Mouse (Mus musculus): ENCODE data around the gene Nf2. TPM values are rescaled to one million over a fixed set of nuclear protein-coding genes. Genes with fewer than 3 reads are reported as not detected.

The Nf2 gene
- polyA plus RNA-seq, 2 experiments = 10.7 to 12.1 TPM

GRCm38 (mm10) chr11:4769293-4769692 is 80.0 kb downstream of the Nf2 start:
- DNase-seq (ENCODE audit: low read depth in 3 of 3, low spot score in 3 of 3) (no peak), ATAC-seq (ENCODE audit: insufficient read depth) (no peak)
- WGBS (ENCODE audit: insufficient replicate concordance) = 73% methylated on average over 7 of the region's 7 CpGs

DNA sequence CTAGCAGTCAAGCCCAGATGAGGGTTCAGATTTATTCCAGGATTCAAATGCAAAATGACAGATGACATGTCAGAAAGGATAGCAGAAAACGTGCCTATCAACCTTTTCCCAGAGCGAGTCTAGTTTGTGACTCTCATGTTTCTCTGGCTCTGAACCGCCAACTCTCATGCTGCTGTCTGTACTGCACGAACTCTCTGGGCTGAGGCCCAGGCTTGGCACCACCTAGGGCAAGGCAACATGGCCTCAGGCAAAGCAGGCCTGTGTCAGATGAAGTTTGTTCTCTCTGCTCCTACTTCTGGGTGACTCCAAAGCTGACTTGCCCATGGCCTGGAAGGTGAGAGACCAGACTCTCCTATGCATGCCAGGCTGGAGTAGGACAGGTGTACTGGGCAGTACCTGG is 80.9 kb downstream of the Nf2 start:
- Histone ChIP-seq H3K27me3 (ENCODE audit: control insufficient read depth, insufficient read depth, low read length) (no peaks in the 10 kb centered on the region), H3K4me3 (ENCODE audit: insufficient read depth in 1 of 2, low read depth in 2 of 2, low read length in 2 of 2) (no peak overlapping the region), H3K4me1 (replicated peaks; ENCODE audit: control insufficient read depth in 2 of 2, insufficient read depth in 2 of 2, low read length in 1 of 2) (no peaks in the 10 kb centered on the region), H3K27ac (no peak overlapping the region), H3K4me2 (ENCODE audit: low read depth) (no peak overlapping the region), H3K9me3 (ENCODE audit: control insufficient read depth, low read length) (no peaks in the 10 kb centered on the region), H3K9ac (replicated peaks) (no peak overlapping the region), H3K36me3 (replicated peaks; ENCODE audit: control insufficient read depth, insufficient read depth, low read depth) (no peaks in the 10 kb centered on the region)
- DNase-seq (ENCODE audit: low read depth in 3 of 3, low spot score in 3 of 3) (no peak), ATAC-seq (ENCODE audit: insufficient read depth) (no peak)
- TF ChIP-seq EP300 (IDR thresholded peaks at IDR 0.05; ENCODE audit: low read depth) (no peak), CTCF (IDR thresholded peaks at IDR 0.05; ENCODE audit: low read depth) (no peak)
- 74% methylated on average over 4 of the region's 4 CpGs for WGBS (ENCODE audit: insufficient replicate concordance)

More at GRCm38 (mm10) chr11:4769293-4769692, 80.0 kb downstream of the Nf2 start:
- Histone ChIP-seq H3K36me3 (replicated peaks; ENCODE audit: control insufficient read depth, insufficient read depth, low read depth) (no peaks in the 10 kb centered on the region), H3K27ac (no peak overlapping the region), H3K9me3 (ENCODE audit: control insufficient read depth, low read length) (no peaks in the 10 kb centered on the region), H3K4me3 (ENCODE audit: insufficient read depth in 1 of 2, low read depth in 2 of 2, low read length in 2 of 2) (no peak overlapping the region), H3K4me2 (ENCODE audit: low read depth) (no peak overlapping the region), H3K9ac (replicated peaks) (no peak overlapping the region), H3K4me1 (replicated peaks; ENCODE audit: control insufficient read depth in 2 of 2, insufficient read depth in 2 of 2, low read length in 1 of 2) (no peaks in the 10 kb centered on the region), H3K27me3 (ENCODE audit: control insufficient read depth, insufficient read depth, low read length) (no peaks in the 10 kb centered on the region)
- TF ChIP-seq CTCF (IDR thresholded peaks at IDR 0.05; ENCODE audit: low read depth) (no peak), EP300 (IDR thresholded peaks at IDR 0.05; ENCODE audit: low read depth) (no peak)

DNA sequence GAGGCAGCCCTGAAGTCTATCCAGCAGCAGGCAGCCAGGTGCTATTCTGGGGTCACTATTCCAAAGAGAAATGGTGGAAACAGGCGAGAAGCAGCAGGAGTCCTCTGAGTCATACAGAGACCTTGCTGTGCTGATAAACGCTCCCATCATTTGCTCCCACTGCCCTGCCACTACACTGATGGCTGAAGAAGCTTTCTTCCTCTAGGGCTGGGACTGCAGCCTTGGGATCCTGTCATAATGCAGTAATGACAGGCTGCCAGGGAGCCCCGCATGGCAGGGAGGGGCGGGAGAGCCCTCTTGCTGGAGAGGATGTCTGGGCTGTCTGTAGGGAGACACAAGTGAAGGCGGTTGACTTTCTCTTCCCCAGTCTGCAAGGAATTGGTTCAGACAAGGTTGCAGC is 84.9 kb downstream of the Nf2 start:
- Histone ChIP-seq H3K4me3 (ENCODE audit: insufficient read depth in 1 of 2, low read depth in 2 of 2, low read length in 2 of 2) (no peak overlapping the region), H3K9me3 (ENCODE audit: control insufficient read depth, low read length) (no peaks in the 10 kb centered on the region), H3K4me1 (replicated peaks; ENCODE audit: control insufficient read depth in 2 of 2, insufficient read depth in 2 of 2, low read length in 1 of 2) (no peaks in the 10 kb centered on the region), H3K4me2 (ENCODE audit: low read depth) (no peak overlapping the region), H3K9ac (replicated peaks) (no peak overlapping the region), H3K36me3 (replicated peaks; ENCODE audit: control insufficient read depth, insufficient read depth, low read depth) (no peaks in the 10 kb centered on the region), H3K27me3 (ENCODE audit: control insufficient read depth, insufficient read depth, low read length) (no peaks in the 10 kb centered on the region; the same call in 1 of the 2 replicates), H3K27ac (no peak overlapping the region)
- DNase-seq (ENCODE audit: low read depth in 3 of 3, low spot score in 3 of 3) = no peak
- no peak for ATAC-seq (ENCODE audit: insufficient read depth)
- TF ChIP-seq EP300 (IDR thresholded peaks at IDR 0.05; ENCODE audit: low read depth) = no peak
- no peak for TF ChIP-seq CTCF (IDR thresholded peaks at IDR 0.05; ENCODE audit: low read depth)
- 51% methylated on average over 5 of the region's 5 CpGs for WGBS (ENCODE audit: insufficient replicate concordance)

- no peak for DNase-seq (ENCODE audit: low read depth in 3 of 3, low spot score in 3 of 3)
- H3K9ac ChIP-seq (replicated peaks) = no peak overlapping the region
- no peak overlapping the region for H3K4me2 ChIP-seq (ENCODE audit: low read depth)
- 29% methylated on average over 5 of the region's 5 CpGs for WGBS (ENCODE audit: insufficient replicate concordance)
- TF ChIP-seq CTCF (IDR thresholded peaks at IDR 0.05; ENCODE audit: low read depth) (no peak), EP300 (IDR thresholded peaks at IDR 0.05; ENCODE audit: low read depth) (no peak)
- no peaks in the 10 kb centered on the region; the same call in 1 of the 2 replicates for H3K27me3 ChIP-seq (ENCODE audit: control insufficient read depth, insufficient read depth, low read length)
- no peak for ATAC-seq (ENCODE audit: insufficient read depth)
- no peak overlapping the region for H3K27ac ChIP-seq
- no peak overlapping the region for H3K4me3 ChIP-seq (ENCODE audit: insufficient read depth in 1 of 2, low read depth in 2 of 2, low read length in 2 of 2)
- no peaks in the 10 kb centered on the region for H3K36me3 ChIP-seq (replicated peaks; ENCODE audit: control insufficient read depth, insufficient read depth, low read depth)
- no peaks in the 10 kb centered on the region for H3K9me3 ChIP-seq (ENCODE audit: control insufficient read depth, low read length)
- H3K4me1 ChIP-seq (replicated peaks; ENCODE audit: control insufficient read depth in 2 of 2, insufficient read depth in 2 of 2, low read length in 1 of 2) = no peaks in the 10 kb centered on the region
Observed at GRCm38 (mm10) chr11:4763631-4764030, 85.7 kb downstream of the Nf2 start.

- H3K4me2 ChIP-seq (ENCODE audit: low read depth) = no peak overlapping the region
- DNase-seq (ENCODE audit: low read depth in 3 of 3, low spot score in 3 of 3) (no peak), ATAC-seq (ENCODE audit: insufficient read depth) (no peak)
- H3K9me3 ChIP-seq (ENCODE audit: control insufficient read depth, low read length) = no peaks in the 10 kb centered on the region
- WGBS (ENCODE audit: insufficient replicate concordance) = 18% methylated on average over 2 of the region's 2 CpGs
- H3K4me1 ChIP-seq (replicated peaks; ENCODE audit: control insufficient read depth in 2 of 2, insufficient read depth in 2 of 2, low read length in 1 of 2) = no peaks in the 10 kb centered on the region
- H3K4me3 ChIP-seq (ENCODE audit: insufficient read depth in 1 of 2, low read depth in 2 of 2, low read length in 2 of 2) = no peak overlapping the region
- H3K36me3 ChIP-seq (replicated peaks; ENCODE audit: control insufficient read depth, insufficient read depth, low read depth) = no peaks in the 10 kb centered on the region
- no peaks in the 10 kb centered on the region; the same call in 1 of the 2 replicates for H3K27me3 ChIP-seq (ENCODE audit: control insufficient read depth, insufficient read depth, low read length)
- no peak overlapping the region for H3K9ac ChIP-seq (replicated peaks)
- TF ChIP-seq CTCF (IDR thresholded peaks at IDR 0.05; ENCODE audit: low read depth) = no peak
- TF ChIP-seq EP300 (IDR thresholded peaks at IDR 0.05; ENCODE audit: low read depth) = no peak
- H3K27ac ChIP-seq = no peak overlapping the region
Observed at GRCm38 (mm10) chr11:4762511-4762910, 86.8 kb downstream of the Nf2 start.
